Mouse (Mus musculus) neural tube, embryonic 10.5 days (tissue): ENCODE data around the gene Pam.

Experiments
- DNase-seq: peaks from one replicate; pipeline ENCODE4 v3.0.0-alpha.2; 2017; ENCODE audit warnings: low spot score; ENCODE audit errors: extremely low spot score

Pam gene

DNA sequence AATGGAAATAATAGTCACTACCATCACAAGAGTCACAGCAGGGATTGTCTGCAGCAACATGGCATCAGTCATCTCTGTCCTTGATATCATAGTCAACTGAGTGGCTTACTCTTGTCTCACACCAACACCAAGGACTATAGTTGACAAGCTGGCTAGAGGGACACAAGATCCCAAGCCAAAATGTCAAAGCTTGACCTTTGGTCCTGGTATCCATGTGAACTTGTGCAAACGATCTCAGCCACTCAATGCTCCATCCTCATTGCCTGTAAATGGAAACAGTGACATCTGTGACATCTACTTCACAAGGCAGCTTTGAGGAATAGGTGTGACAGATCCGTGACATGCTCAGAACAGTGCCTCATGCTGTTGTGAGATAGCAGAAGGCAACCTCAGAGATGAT is 15.0 kb downstream of the Pam start:
- DNase-seq = no peak

DNA sequence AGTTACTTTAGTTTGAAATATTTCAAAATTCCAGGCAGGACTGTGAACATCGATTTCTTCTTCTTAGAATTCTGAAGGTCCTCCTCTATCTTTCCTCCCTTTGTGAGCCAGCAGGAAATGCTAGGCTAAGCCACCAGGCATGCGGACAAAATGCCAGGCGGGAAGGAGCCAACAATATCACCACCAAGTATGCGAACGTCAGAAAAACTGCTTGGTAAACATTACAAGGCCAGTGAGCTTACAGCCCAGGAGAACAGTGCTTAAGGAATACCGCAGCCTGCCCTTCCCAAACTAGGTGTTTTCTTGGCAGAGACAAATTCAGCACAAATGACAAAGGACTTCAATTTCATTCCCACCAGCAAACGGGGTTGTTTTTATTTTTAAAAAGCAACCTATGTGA is 15.8 kb downstream of the Pam start:
- DNase-seq = no peak

DNA sequence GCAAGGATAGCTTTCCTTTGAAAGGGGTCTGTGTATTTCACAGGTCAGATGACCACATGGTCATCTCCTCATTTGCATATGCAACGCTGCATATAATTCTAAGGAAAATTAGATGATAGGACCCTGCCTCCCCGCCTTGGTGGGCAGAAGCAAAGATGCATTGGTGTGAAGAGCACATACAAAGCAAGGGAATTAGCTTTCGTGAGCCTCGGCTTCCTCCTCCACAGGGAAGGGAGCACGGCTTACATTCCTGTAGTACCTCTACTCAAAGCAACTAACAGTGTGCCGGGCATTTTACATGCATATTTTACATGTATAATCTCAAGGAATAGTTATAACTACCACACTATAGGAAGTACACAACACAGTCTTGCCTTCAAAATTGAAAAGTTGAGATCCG is 16.7 kb downstream of the Pam start:
- no peak for DNase-seq

DNA sequence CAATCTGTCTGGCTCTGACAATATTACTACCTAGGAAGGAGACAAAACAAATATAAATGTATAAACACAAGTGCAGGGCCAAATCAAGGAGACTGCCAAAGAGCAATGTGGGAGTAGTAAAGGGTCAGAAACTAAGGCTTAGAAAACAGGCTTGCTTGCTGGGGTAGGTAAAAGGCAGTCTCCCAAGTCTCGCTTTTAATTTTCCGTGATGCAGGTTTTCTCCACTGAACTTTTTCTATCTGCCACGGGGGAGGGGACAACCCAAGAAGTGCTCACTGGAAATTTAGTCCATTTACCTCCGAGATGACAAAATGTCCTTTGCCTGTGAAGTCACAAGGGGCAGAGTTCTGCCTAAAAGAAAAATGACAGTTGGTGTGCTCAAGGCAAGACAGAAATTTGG is 21.6 kb downstream of the Pam start:
- no peak for DNase-seq

DNA sequence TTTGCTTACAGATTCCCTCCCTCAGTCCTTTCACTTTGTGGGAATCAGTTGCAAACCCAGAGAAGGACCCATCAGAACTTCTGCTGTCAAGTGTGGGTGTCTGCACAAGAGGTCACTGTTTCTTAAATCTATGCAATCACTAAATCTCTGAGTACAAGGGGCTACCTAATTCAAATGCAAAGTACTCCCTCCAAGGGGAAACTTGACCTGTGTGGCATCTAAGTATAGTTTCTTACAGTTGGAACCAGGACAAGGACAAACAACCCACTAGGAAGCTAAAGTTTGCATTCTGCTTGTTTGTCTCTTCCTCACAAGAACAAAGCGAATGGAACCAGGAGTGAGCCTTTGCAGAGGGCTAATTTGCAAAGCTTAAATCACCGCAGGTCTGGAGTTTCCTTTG is 22.3 kb downstream of the Pam start:
- DNase-seq = no peak

DNA sequence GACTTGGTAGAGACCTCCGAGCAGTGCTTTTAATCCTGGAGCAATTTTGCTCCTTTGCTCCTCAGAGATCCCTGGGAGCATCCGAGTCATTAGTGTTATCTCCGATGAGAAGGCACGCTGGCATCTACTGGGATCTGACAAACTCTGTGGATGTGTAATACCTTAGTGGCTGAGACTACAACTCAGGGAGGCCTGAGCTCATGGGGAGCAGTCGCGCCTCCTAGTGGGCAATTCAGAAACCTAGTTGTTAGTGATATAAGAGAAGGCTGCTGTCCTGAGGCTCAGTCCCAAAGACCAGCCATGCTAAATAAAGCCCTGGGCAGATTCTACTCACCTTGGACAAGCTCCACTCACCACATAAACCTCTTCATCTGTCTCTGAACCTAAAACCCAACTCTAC is 23.4 kb downstream of the Pam start:
- no peak for DNase-seq

DNA sequence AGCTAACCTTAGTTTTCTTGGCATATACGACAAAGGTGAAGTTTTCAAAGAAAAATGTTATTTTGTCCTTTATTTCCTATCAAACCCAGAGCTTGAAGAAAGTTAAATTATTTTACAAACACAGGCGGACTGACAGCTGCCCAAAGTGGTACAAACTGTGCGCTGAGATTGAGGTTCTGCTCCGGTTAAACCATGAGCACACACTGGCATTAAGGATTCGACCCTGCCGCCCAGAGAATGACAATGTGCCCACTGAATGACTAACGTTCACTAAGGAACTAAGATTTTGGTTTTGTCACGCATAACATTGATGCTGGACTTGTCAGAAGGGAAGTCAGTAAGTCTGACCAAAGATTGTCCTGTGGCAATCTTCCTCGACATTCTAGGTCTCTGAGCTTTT is 24.0 kb downstream of the Pam start:
- no peak for DNase-seq

DNA sequence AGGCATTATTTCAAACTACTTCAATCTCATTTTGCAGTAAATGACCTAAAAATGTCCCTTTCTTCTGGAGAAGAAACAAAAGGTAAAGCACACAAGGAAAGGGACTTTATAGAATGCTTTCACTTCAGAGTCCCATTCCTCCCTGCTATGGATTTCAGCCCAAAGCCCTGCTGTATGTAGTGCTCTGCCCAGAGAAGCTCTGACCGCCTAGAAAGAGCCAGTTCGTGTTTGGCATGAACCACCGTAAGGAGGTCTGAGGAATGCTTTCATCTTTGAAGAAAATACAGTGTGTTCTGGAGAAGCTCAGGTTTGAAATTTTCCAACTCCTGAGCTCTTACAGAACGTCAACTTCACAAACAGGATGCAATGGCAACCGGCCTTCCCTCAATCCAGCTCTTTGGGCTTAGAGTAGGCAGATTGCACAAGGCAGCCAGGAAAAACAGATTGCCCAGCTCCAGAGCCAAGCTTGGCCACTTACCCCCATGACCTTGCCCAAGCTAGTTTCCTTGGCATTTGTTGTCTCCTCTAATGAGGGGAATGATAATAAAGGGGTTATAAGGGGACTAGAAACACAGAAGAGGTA is 24.6 kb downstream of the Pam start:
- no peak for DNase-seq

DNA sequence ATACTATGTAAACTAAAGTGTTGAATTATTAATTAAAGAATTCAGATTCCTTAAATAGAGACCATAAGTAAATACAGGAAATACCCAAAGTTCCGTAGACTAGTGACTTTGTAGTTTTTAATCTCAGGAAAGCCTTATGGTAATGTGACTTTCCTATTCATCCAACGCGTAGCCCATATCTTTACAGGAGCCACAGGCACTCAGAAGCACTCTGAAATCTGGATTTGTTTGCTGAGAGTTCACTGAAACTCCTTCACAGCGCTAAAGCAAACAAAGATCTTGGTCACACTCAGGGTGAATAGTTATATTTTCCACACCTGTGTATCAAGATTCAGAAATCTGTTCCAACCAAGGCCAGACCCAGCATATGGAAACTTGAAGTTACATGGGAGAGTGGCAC is 27.3 kb downstream of the Pam start:
- DNase-seq = no peak

DNA sequence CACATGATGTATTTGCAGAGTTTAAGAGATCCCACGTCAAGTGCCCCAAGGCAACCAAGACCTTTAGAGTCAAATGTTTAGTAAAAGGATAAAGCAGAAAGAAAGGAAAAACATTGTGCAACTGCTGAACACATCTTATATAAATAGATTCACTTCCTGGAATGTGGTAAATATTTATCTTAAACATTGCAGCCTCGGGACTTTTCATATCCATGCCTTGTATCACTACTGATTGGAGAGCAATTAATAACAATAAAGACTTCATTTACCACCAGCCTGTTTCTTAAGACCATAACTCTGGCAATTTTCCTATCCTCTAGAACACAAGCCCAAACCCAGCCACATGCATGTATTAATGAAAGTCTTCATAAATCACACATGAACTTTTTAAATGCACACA is 33.4 kb downstream of the Pam start:
- no peak for DNase-seq

DNA sequence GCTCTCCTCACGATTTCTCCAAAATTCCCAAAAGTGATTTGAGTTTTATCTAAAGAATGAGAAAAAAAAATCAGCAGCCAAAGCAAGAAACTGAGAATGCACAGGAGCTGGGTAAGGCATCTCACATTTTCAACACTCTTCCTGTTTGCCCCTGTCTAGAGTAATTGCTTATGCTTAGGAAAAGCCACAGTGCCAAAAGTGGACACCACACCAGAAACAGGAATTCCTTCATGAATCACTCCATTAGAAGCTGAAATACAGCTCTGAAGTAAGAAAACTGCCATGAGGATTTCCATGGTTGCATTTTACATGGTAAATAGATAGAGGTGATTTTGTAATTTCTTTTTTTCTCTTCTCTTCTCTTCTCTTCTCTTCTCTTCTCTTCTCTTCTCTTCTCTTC is 36.0 kb downstream of the Pam start:
- no peak for DNase-seq

DNA sequence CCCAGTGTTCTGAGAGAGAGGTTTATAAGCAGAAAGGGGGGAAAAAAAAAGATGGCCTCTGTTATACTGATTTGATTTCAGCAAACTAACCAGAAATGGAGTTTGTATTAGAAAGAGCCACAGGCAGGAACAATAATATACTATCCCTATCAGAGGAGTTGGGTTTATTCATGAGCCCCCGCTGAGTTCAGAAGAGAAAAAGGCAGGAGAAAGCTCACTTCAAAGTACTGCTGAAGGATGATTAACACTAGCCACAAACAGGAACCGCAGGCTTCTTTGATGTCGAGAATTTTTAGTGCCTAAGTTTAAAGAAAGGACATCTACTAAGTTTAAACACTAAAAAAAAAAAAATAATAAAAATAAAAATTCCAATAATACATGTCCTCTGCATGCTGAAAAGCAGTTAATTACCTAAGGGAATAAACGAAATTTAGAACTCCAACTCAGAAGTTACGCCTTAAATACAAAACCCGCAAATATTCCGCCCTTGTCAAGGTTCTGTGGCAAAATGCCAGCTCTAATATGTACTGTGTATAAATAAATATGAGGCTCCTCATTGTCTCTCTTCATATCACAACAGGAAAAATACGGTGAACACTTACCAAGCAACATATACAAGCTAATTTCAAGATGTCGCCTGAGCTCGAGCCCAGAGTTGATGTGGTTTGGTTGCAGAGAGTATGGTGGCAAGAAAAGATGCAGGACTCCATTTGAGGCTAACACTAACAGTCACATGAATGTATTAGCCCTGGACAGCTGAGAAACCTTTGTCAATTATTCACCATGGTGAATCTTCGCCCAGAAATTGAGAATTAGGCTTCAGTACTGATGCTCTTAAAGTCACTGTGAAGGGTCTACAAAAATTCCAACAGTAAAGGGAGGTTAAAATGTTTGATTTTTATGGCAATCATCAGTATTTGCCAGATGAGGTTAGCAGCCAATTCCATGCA is 38.2 kb downstream of the Pam start:
- no peak for DNase-seq

DNA sequence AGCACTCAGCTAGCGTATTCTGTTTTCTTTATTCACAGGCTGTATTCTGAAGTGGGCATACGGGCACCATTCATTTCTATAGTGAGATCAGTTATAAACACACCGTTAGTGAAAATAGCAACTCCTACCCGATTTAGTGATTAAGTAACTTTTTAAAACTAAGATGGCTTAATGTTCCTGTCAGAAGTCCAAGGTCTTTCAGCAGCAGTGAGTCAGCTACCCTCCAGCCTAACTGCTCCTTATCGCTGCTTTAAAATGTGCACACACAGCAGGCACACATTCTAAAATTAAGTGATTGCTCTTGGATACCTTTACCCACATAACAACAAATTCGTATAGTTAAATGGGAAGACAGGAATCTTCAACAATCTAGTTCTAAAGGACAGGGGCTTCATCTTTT is 39.2 kb downstream of the Pam start:
- no peak for DNase-seq

DNA sequence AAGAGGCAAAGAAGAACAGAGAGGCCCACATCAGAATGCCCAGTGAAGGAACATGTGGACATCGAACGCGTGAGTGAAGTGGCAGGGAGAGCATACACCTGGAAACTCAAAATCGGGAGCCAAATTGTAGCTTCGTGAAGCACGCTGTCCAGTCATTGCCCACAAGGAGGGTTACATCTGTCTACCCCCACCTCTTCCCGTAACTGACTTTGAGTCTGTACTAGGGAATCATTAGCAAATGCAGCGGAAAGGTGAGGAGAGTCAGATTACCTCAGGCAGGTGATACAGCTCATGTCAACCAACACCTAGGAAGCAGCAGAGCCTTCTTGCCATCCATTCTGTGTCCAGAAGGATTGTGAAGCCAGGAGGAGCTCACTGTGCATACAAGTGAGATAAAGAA is 39.9 kb downstream of the Pam start:
- DNase-seq = no peak

DNA sequence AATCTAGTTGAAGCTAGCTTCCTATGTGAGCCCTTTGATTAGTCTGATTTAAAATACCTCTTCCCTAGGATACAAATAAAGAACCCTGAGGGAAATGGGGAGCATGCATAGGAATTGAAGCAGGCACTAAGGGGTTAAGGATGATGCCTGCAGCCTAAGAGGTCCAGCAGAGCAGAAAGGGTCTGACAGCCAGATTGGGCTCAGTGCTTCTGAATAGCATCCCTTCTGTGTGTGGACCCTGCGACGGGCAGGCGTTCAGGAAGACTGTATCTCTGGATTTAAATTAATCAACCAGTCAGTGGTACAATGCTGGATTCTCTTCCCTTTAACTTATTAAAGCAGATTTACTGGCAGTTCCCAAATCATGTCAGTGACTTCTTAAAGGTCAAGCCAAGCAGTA is 41.5 kb downstream of the Pam start:
- no peak for DNase-seq

DNA sequence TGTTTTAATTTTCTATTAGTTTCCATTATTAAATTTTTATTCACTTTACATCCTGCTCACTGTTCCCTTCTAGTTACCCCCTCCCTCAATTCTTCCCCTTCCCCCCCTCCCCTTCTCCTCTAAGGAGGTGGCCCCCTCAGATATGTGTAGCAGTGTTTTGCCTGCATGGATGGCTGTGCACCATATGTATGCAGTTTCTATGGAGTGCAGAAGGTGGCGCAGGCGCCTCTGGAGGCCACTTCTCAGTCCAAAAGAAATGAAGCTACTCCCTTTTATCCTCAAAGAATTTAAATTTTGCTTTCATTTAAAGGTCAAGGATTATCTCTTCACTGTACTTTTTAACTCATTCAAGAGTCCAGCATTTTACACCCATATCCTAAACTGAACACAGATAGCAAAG is 42.0 kb downstream of the Pam start:
- DNase-seq = no peak

DNA sequence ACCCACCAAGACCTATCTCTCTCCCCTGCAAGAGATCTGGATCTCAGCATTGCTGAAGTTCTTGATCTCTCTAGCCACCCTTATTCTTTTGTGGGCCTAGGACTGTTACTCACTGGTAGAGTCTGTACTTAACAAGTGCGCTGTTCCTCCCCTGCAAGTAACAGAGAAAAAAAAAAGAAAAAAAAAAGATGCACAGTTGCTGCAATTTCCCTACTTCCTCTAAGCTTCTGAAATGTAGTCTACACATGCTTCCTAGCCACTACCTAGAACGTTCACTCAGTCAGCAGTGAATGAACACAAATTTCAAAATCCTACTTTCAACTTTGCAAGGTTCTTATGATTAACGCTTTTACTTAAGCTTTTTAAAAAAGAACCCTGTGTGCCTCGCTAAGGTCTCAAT is 42.7 kb downstream of the Pam start:
- DNase-seq = no peak

DNA sequence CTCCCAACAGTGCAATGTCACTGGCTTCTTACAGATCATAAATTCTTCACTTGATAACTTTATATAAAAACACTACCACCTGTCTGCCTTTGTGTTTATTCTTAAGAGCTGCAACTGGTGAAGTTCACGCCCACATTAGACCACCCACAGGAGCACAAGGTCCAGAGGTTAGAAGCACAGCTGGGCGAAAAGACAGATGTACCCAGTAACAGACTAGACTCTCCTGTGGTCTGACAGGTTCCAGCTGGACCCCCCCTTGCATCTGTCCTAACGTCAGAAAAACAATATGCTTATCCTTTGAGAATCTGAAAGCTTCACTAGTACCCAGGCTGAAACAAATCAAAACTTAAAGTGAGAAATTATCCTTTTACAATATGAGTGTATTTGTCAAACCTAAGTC is 44.4 kb downstream of the Pam start:
- DNase-seq = no peak

DNA sequence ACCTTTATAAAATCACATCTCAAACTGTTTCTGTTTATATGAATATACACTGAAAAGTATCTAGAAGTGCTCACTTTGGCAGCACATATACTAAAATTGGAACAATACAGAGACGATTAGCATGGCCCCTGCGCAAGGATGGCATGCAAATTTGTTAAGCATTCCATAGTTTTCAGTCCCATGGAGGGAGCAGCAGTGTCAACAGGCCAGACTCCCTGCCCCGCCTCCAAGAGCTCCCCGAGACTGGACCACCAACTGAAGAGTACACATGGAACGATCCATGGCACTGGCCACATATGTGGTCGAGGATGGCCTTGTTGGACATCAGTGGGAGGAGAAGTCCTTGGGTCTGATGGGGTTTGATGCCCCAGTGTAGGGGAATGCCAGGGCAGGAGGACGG is 45.7 kb downstream of the Pam start:
- DNase-seq = no peak

DNA sequence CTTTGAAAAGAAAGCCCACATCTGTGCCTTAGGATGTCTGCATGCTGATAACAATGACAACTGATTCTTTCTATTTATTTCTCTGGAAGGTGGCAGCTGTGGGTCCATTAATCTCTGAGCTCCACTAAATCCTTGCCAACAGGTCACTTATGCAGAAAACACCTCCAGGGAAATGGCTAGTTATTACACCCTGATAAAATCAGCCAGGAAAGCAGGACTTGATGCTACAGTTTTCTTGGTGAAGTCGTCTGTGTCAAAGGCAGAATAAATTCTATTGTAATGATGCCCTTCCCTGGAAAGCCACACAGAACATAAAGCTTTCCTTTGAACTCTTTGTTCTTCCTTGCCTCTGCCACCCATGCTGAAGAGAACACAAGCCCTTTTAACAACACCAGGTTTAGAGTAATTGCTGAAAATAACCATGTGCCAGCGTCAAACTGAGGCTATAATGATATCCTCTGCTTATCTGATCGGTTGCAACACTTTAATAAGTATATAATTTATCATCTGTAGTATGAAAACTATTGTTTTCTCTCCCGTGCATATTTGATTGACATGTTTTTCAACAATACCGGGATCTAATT is 47.1 kb downstream of the Pam start:
- DNase-seq = no peak

DNA sequence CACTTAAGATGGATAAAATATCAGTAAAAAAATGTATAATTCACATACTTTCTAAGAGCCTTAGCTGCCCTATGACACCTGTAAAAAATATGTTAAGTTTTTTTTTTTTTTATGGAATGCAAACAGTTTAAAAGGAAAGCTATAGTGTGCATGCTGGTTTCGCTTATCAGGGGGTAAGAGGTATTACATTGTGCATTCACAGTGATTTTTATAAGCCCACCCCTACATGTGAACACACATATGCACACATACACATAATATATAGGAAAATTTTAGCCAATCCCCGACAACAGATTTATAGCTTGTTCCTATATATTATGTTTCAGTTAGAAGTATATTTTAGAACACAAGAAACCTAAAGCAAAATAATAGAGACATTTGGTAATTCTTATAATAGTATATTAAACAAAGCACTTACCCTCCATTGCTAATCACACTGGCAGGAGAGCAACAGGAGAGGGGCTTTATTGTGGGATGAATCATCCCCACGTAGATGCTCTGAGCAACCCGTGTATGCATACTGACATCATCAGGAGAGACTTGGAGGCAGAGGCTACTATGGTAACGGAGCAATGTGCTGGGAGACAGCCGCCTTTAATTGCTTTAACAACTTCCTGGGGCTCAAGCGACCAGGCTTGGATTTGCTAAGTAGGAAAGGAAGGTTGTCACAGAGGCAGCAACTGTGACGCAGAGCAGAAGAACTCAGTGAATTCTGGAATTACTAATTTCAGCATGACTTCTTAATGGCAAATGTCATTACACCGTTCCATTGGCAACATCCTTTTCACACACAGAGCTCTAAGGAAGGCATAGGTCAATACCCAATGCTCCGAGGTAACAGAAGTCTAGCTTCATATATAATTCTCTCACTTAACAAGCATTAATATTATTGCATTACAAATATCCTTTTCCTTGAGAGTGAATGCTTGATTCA is 47.9 kb downstream of the Pam start:
- no peak for DNase-seq

DNA sequence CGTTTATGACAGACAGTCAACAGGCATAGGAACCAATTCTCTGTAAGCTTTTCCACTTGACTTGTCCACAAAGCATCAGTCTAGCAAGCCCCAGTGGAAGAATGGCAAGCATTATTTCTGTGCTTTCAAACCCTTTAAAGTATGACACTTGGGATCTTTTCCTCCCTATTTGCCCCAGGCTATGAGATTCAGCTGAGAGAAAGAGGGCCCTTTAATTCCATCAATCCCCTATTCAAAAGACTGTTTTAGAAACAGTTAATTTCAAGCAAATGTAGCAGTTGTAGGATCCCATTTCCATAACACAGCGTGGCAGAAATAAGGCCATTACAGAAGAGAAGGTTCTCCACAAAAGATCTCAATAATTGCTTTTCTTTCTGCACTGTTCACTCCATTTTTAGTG is 53.0 kb downstream of the Pam start:
- DNase-seq = no peak
